Mouse (Mus musculus) lung, postnatal 36 days (tissue): Measurements from ENCODE around the gene Hivep1.

ENCODE experiments used
- DNase-seq: peaks from one replicate; pipeline ENCODE4 v3.0.0; 2022; ENCODE audit warnings: mixed read lengths

Hivep1 gene

GRCm38 (mm10) chr13:42116301-42116700, 64.5 kb downstream of the Hivep1 start:
- no peak for DNase-seq

GRCm38 (mm10) chr13:42119062-42119461, 67.2 kb downstream of the Hivep1 start:
- DNase-seq: no peak

GRCm38 (mm10) chr13:42121106-42121776, 69.4 kb downstream of the Hivep1 start:
- no peak for DNase-seq

- DNase-seq: no peak
These were observed 70.2 kb downstream of the Hivep1 start for GRCm38 (mm10) chr13:42121777-42122682.

- peak; percentile 32 for DNase-seq
These were observed 92.8 kb downstream of the Hivep1 start for GRCm38 (mm10) chr13:42144627-42145026.

- DNase-seq: no peak
These were observed 97.7 kb downstream of the Hivep1 start for GRCm38 (mm10) chr13:42149328-42150071.

- peak; percentile 18 for DNase-seq
These were observed 98.2 kb downstream of the Hivep1 start for GRCm38 (mm10) chr13:42150072-42150450.

- DNase-seq: no peak
These were observed 98.8 kb downstream of the Hivep1 start for GRCm38 (mm10) chr13:42150462-42151127.

- DNase-seq: no peak
These were observed 106.4 kb downstream of the Hivep1 start for GRCm38 (mm10) chr13:42158259-42158658.

- no peak for DNase-seq
These were observed 107.8 kb downstream of the Hivep1 start for GRCm38 (mm10) chr13:42159416-42160185.

- no peak for DNase-seq
These were observed 119.0 kb downstream of the Hivep1 start for GRCm38 (mm10) chr13:42170802-42171201.

- DNase-seq: peak; percentile 44
These were observed 123.1 kb downstream of the Hivep1 start for GRCm38 (mm10) chr13:42174827-42175420.

GRCm38 (mm10) chr13:42182635-42183034, 130.8 kb downstream of the Hivep1 start:
- no peak for DNase-seq

GRCm38 (mm10) chr13:42184131-42184530, 132.3 kb downstream of the Hivep1 start:
- no peak for DNase-seq

GRCm38 (mm10) chr13:42193016-42193415, 141.2 kb downstream of the Hivep1 start:
- no peak for DNase-seq

- no peak for DNase-seq
These were observed 143.8 kb downstream of the Hivep1 start for GRCm38 (mm10) chr13:42195671-42196070.

- DNase-seq: no peak
These were observed 145.8 kb downstream of the Hivep1 start for GRCm38 (mm10) chr13:42197656-42198055.

GRCm38 (mm10) chr13:42213556-42213955, 161.7 kb downstream of the Hivep1 start:
- no peak for DNase-seq

- DNase-seq: no peak
These were observed 170.6 kb downstream of the Hivep1 start for GRCm38 (mm10) chr13:42222401-42222800.

- DNase-seq: no peak
These were observed 177.0 kb downstream of the Hivep1 start for GRCm38 (mm10) chr13:42228849-42229248.

GRCm38 (mm10) chr13:42233741-42234419, 182.1 kb downstream of the Hivep1 start:
- DNase-seq: peak; percentile 8
